Mouse (Mus musculus): Measurements from ENCODE around the gene Slc16a9.
"Not testable (repeated sequence)": the region's sequence is repeated elsewhere in the genome, so short reads cannot be mapped to it uniquely, and the experiment has no call there.

Slc16a9 gene

DNA sequence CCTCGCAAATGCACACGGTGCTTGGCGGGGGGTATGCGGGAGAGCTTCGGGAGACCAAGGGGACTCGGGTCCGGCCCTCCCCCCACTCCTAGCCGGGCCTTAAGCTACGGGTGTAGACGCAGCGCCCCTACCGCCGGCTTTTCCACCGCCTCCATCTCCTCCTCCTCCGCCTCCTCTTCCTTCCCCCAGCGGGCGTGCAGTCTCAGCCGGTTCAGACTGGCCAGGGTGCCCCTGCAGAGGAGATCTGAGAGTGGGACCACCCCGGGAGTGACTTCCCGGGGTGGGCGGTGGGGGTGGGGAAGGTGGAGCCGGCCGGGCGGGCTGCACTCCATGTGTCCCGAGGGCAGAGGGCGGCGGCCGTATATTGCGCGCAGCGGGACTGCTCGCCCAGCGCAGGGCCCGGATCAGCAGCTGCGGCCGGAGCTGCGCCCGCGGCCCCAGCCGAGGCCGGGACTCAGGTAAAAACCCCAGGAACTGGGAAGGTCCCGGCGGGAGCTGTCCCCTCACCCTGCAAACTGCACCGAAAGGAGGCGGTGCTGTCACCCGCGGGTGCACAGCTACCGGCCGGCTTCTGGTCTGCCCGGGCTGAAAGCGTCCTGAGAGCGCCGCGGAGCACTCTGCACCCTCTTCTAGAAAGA lies at the start of gene Slc16a9:
Slc16a9 (plus strand) TSS at position 180 of the 638 bp plus-strand sequence.
- peak; percentile 9 for DNase-seq

DNA sequence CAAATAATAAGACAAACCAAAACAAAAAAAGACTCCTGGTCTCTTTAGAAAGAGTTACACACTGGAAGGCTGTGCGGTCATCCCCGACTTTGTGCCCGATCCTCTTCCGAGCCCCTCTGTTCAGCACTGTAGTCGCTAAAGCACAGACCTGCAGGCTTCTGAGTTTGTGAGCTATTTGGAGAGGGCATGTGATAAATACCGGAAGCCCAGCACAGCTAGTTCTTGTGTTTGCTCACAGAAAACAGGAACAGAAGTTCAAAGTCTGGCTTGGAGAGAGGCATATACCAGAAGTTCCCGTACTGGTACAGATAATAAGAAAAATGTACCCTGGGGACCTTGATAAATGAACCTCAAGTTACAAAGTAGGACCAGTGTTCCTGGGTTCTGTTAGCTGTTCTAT lies 49.6 kb upstream of the Slc16a9 start:
- DNase-seq, result no peak

GRCm38 (mm10) chr10:70195786-70196185 lies 49.1 kb upstream of the Slc16a9 start:
- no peak for DNase-seq

DNA sequence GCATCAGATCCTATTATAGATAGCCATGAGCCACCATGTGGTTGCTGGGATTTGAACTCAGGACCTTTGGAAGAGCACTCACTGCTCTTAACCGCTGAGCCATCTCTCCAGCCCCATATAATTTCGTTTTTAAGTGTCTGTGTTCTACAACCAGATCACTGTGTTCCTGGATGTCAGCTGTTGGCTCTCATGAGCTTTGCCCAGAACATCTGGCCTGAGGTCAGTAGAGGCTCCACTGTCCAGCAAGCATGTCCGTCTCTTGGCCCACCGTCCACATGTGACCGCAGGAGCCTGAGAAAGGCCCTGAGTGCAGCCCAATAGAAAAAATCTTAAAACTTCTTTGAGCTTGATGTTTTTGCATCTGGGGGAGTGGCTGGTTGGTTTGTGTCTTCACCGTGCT lies 48.2 kb upstream of the Slc16a9 start:
- no peak for DNase-seq

GRCm38 (mm10) chr10:70197601-70198000 lies 47.3 kb upstream of the Slc16a9 start:
- DNase-seq, result no peak

DNA sequence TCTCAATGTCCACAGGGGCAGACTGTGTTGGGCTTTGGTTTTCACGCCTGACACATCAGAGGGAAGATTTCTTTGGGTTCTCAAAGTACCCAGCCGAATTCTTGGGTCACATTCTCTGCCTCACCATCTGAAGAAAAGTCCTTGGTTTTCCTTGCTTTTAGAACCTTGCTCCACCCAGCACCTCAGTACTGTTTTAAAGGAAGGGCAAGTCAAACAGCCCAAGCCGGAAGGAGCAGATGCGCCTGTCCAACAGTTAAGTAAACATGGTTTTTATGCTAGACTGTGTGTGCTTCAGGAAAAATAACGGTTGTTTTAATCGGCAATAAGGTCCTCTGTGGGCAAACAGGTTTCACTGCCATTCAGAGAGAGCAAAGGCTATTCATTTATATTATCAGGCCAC lies 46.9 kb upstream of the Slc16a9 start:
- no peak for DNase-seq

GRCm38 (mm10) chr10:70198951-70199463 lies 45.9 kb upstream of the Slc16a9 start:
- DNase-seq, result no peak

- no peak for DNase-seq
Observed at GRCm38 (mm10) chr10:70199466-70200210, 45.3 kb upstream of the Slc16a9 start.

DNA sequence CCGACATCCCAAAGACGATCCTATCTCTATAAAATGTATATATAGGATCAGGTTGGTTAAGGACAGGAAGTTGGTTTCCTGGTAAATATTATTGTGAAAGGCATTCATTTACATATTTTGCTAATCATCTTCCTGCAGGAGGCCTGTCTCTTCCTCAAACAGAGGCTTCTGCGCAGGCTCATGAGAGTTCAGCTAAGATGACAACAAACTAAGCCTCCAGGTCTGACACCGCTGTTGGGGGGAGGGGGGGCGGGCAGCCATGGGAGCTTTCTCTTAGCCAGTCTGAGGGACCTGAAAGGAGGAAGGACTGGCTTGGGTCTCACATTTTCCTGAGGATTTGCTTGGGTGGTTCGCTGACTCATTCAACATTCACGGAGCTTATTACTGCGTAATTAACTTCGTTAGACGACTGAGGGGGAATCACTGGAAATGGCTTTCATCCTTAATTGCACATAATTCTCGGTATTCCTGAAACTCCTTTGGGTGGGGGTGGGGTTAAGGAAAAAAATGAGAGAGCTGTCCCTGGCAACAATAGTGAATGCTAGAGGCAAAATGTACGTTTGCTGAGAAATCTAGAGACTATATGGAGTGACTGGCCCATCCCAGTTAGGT lies 43.9 kb upstream of the Slc16a9 start:
- DNase-seq, result no peak

DNA sequence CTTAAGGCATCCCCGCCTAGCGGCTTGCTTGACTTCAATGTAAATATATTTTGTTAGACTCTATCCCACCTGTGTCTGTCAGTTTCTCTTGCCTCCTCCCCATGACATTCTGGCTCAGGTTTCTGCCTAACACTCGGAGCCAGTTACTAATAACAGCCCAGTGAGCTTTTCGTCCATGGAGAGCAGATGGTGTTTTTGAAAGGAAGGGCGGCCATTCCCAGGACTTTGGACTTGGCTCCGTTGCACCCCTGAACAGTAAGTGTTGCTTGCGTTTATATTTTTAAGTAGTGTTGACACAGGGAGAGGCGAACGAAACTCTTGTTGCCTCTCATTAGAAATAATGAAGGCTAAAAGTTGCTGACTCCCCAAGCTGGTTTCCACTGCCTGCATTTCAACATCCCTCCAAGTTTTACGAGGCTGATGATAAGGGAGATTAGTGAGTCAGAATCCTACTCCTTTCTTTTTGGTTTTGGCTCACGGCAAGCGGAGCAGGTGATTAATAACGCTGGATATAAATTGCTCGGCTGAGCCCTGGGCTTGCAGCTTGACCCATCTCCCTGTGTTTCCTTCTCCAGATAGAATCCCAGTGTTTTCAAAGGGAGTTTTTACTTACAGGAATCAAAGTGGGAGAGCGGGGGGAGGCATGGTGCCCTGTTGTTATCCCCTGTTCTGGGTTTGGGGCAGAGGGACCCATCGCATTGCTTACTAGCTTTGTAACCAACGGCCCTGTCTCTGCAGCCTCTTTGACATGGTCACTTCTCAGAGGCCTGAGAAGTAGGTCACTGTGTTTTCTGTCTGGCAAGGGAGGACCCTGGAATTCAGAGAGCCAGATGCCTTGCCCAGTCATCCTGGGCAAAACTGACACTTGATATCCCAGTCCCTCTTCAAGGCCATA lies 40.1 kb upstream of the Slc16a9 start, which contains the start of gene Mrln:
Mrln (plus strand) TSS at position 160 of the 895 bp plus-strand sequence.
- DNase-seq, result no peak

GRCm38 (mm10) chr10:70211281-70211680 lies 33.6 kb upstream of the Slc16a9 start:
- DNase-seq, result no peak

DNA sequence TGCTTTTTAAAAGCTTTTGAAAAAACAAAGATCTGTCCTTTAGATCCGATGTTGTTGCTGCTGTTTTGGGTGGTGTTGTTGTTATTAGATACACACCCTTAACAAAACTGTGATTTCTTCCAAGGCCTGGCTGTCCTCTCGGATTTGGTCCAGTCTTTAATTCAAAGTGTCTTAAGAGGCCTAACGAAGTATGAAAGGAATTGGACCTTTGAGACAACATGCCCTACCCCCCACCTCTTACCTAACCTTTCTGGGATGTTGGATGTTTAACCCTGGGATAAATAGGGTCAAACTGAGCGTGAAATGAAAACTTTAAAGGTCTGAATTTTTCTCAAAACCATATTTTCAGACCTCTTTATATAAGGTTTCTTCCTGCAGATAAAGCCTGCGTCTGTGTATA lies 23.9 kb upstream of the Slc16a9 start:
- no peak for DNase-seq

- not testable (repeated sequence) for DNase-seq
Observed at GRCm38 (mm10) chr10:70222231-70222630, 22.7 kb upstream of the Slc16a9 start.

DNA sequence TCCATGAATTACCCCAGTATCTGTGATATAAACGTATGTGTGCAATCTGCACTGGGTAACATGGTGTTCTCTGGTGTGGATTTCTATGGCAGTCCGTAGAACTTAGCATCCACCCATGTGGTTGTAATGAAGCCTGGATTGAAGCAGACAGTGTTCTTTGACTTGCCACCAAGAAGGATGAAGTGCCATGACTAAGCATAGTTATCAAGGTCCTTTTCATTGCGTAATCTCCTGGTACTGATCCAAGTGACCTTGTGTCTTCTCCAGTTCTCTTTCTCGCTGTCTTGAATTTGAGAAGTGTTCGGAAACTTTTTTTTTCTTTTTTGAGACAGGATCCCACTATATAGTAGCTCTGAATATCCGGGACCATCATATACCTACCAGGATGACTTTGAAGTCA lies 20.3 kb upstream of the Slc16a9 start:
- DNase-seq, result no peak

GRCm38 (mm10) chr10:70225760-70226159 lies 19.1 kb upstream of the Slc16a9 start:
- no peak for DNase-seq

GRCm38 (mm10) chr10:70226608-70227007 lies 18.3 kb upstream of the Slc16a9 start:
- no peak for DNase-seq

GRCm38 (mm10) chr10:70230352-70230751 lies 14.5 kb upstream of the Slc16a9 start:
- DNase-seq, result no peak

DNA sequence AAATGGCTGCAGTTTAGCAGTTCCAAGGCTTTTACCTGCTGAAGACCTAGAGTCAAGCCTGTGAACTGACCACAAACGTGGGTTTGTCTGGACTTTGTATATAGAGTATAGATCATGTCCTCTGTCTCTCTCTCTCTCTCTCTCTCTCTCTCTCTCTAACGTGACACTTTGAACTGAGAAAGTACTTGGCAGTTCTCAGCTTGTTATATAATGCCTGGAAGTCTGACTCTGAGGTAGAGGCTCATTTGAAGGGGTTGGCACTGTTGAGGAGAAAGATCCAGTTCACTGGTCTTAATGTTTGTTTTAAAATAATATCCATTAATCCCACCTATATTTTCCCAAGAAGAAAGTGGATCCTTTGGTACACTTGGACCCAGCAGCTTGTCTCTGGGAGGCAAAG lies 7.0 kb upstream of the Slc16a9 start:
- DNase-seq, result no peak

- no peak for DNase-seq
Observed at GRCm38 (mm10) chr10:70242751-70243444, 2.0 kb upstream of the Slc16a9 start.

DNA sequence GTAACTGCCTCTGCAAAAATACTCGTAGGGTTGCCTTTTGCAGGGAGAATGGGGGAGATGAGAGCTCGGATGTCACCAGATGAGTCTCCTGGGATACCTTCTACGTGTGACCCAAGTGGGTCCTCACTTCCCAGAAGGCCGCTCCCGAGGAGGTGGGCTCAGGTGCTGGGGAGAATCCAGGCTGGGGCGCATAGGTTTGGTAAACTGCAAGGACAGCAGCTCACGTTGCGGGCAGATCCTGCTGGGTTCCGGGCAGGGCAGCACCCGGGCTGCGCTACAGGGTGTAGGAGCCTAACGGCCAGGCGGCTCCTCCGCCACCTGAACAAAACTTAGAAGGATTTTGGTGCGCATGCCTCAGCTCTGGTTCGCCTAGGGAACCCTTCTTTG lies 652 bp downstream of the Slc16a9 start:
- no peak for DNase-seq

DNA sequence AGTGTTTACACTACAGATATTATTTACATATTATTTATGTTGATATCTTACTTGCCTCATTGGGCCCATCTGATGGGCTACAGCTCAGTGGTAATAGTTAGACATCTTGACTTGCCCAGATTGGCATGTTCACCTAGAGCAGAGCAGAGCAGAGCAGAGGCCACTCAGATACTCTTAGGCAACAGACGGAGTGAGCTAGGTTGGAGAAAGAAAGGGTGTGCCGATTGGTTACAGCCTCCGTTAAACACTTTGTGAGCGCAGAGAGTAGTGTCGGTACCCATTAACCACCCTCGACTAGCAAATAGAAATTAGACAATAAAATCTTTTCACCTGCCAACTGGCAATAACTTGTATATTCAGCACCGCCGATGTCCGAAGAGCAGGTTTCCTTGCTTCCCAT lies 1.2 kb downstream of the Slc16a9 start:
- no peak for DNase-seq

DNA sequence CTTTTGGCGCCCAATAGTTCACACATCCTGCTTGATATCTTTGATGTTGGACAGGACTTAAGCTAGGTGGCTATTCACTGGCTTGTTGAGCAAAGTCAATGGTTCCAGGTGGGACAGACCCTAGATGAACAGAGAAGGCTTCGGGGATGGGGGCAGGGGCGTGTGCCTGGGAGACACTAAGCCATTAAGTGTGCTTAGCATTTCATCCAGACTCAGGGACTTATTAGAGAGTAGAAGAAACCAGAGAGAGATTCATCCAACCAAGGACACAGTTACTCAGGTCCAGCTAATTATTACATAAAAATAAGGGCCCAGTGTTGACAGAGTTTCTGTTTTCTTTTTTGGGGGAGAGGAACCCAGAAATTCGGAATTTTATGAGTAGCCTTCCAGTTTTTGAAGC lies 5.5 kb downstream of the Slc16a9 start:
- no peak for DNase-seq

Data from thymus, postnatal 14 days (tissue).